Mouse (Mus musculus): ENCODE data around the gene Sh2d2a. TPM values are rescaled to one million over a fixed set of nuclear protein-coding genes. Genes with fewer than 3 reads are reported as not detected.
"Not testable (repeated sequence)": the region's sequence is repeated elsewhere in the genome, so short reads cannot be mapped to it uniquely, and the experiment has no call there.

The Sh2d2a gene
- polyA plus RNA-seq, 1 experiment from 2014 or later = 0.37 TPM

DNA sequence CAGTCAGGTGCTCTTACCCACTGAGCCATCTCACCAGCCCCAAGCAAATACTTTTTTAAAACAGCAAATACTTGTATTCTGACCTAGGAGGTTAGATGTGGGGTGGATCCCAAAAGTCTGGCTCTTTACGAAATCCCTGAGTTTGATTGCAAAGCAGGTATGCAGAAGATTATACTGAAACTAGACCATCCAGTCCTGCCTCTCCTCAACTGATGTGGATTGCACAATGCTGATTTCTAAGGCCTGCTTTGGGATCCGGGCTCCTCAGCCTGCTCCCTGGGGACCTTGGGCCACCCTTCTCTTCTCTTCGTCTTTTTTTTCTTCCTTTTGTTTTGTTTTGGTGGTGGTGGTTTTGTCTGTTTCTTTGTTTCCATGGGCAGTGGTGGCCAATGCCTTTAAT is 44.9 kb downstream of the Sh2d2a start:
- no peaks in the 10 kb centered on the region for H3K9me3 ChIP-seq (replicated peaks)
- no peak for ATAC-seq (replicated peaks; ENCODE audit: insufficient number of reproducible peaks, insufficient read depth, low FRiP score, low read depth)
- 74% methylated on average over 3 of the region's 3 CpGs for WGBS
- no peak overlapping the region for H3K4me3 ChIP-seq
- no peak overlapping the region for H3K9ac ChIP-seq
- H3K27me3 ChIP-seq = no peaks in the 10 kb centered on the region
- no peak overlapping the region for H3K27ac ChIP-seq
- H3K4me2 ChIP-seq = no peak overlapping the region
- no peaks in the 10 kb centered on the region for H3K36me3 ChIP-seq
- H3K4me1 ChIP-seq (replicated peaks) = peaks cover under 1% of the 10 kb centered on the region; the same call in 1 of the 2 replicates

DNA sequence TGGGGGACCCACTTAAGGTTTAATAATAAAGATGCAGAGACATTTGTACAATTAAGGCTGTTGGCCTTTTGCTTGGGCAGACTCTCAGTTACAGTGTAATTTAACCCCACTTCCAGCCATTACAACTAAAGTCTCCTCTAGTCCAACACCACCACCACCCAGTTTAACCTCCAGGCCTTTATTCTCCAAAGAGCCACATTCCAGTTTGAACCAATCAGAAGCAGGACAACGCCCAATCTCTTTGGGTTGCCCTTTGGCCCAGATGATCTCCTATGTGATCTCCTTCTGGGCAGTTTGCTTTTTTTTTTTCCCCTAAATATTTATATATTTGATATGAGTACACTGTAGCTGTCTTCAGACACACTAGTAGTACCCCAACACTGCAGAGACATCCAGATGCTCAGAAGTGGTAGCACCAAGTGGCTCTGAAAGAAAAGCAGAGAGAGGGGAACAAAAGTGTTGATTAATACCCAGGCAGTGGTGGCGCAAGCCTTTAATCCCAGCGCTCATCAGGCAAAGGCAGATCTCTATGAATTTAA is 46.9 kb downstream of the Sh2d2a start:
- Histone ChIP-seq H3K4me3 (no peak overlapping the region), H3K36me3 (no peaks in the 10 kb centered on the region), H3K4me1 (replicated peaks) (no peaks in the 10 kb centered on the region), H3K4me2 (no peak overlapping the region), H3K27me3 (no peaks in the 10 kb centered on the region), H3K9ac (no peak overlapping the region), H3K9me3 (replicated peaks) (no peaks in the 10 kb centered on the region), H3K27ac (no peak overlapping the region)
- no peak for ATAC-seq (replicated peaks; ENCODE audit: insufficient number of reproducible peaks, insufficient read depth, low FRiP score, low read depth)
- WGBS = 78% methylated on average over 3 of the region's 3 CpGs

GRCm38 (mm10) chr3:87899266-87899665 is 52.7 kb downstream of the Sh2d2a start:
- Histone ChIP-seq H3K9ac (no peak overlapping the region), H3K4me3 (no peak overlapping the region), H3K4me2 (no peak overlapping the region), H3K4me1 (replicated peaks) (no peaks in the 10 kb centered on the region), H3K27ac (no peak overlapping the region), H3K36me3 (no peaks in the 10 kb centered on the region), H3K27me3 (no peaks in the 10 kb centered on the region), H3K9me3 (replicated peaks) (no peaks in the 10 kb centered on the region)
- ATAC-seq (replicated peaks; ENCODE audit: insufficient number of reproducible peaks, insufficient read depth, low FRiP score, low read depth) = no peak
- WGBS = 58% methylated on average over 3 of the region's 3 CpGs

DNA sequence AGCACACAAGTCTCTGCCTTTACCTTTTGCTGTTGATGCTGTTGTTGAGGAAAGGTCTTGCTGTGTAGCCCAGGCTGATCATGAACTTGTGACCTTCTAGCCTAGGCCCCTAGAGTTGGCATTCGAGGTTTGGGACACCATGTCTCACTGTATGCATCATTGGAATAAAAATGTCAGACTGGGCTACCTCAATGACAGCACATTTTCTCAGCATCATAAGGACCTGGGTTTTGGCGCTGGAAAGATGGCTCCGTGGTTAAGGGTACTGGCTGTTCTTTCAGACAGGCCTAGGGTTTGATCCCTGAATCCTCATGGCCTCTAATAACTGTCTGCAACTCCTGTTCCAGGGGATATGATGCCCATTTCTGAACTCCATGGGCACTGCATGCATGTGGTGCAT is 53.2 kb downstream of the Sh2d2a start:
- Histone ChIP-seq H3K9me3 (replicated peaks) (no peaks in the 10 kb centered on the region), H3K9ac (no peak overlapping the region)
- 77% methylated on average over 3 of the region's 3 CpGs for WGBS

GRCm38 (mm10) chr3:87901036-87901624 is 54.6 kb downstream of the Sh2d2a start:
- WGBS = 0% methylated on average over 1 of the region's 1 CpGs
- no peak overlapping the region for H3K9ac ChIP-seq
- H3K4me1 ChIP-seq (replicated peaks) = no peaks in the 10 kb centered on the region
- ATAC-seq (replicated peaks; ENCODE audit: insufficient number of reproducible peaks, insufficient read depth, low FRiP score, low read depth) = no peak
- H3K36me3 ChIP-seq = no peaks in the 10 kb centered on the region
- no peak overlapping the region for H3K27ac ChIP-seq
- H3K9me3 ChIP-seq (replicated peaks) = no peaks in the 10 kb centered on the region
- H3K4me3 ChIP-seq = no peak overlapping the region
- no peaks in the 10 kb centered on the region for H3K27me3 ChIP-seq
- H3K4me2 ChIP-seq = no peak overlapping the region

More for the DNA sequence above, 53.2 kb downstream of the Sh2d2a start:
- H3K4me3 ChIP-seq = no peak overlapping the region
- H3K27ac ChIP-seq = no peak overlapping the region
- H3K36me3 ChIP-seq = no peaks in the 10 kb centered on the region
- no peak overlapping the region for H3K4me2 ChIP-seq
- no peak for ATAC-seq (replicated peaks; ENCODE audit: insufficient number of reproducible peaks, insufficient read depth, low FRiP score, low read depth)
- no peaks in the 10 kb centered on the region for H3K27me3 ChIP-seq
- no peaks in the 10 kb centered on the region for H3K4me1 ChIP-seq (replicated peaks)

DNA sequence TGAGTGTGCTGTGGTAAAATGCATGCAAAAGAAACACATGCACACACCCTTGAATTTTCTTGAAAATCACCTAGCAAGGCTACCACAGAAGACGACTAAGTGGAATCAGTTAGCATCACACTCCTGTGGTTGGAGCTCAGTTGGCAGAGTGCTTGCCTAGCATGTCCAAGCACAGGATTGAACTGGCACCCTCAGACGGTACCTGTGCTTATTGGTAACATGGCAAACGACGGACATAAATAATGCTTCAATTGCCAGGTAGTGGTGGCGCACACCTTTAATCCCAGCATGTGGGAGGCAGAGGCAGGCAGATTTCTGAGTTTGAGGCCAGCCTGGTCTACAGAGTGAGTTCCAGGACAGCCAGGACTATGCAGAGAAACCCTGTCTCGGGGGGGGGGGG is 55.4 kb downstream of the Sh2d2a start:
- H3K36me3 ChIP-seq; H3K4me1 ChIP-seq (replicated peaks); H3K4me3 ChIP-seq; H3K4me2 ChIP-seq; H3K27ac ChIP-seq; ATAC-seq (replicated peaks; ENCODE audit: insufficient number of reproducible peaks, insufficient read depth, low FRiP score, low read depth); H3K9me3 ChIP-seq (replicated peaks); H3K9ac ChIP-seq; H3K27me3 ChIP-seq: not testable (repeated sequence)
- 75% methylated on average over 6 of the region's 6 CpGs for WGBS

DNA sequence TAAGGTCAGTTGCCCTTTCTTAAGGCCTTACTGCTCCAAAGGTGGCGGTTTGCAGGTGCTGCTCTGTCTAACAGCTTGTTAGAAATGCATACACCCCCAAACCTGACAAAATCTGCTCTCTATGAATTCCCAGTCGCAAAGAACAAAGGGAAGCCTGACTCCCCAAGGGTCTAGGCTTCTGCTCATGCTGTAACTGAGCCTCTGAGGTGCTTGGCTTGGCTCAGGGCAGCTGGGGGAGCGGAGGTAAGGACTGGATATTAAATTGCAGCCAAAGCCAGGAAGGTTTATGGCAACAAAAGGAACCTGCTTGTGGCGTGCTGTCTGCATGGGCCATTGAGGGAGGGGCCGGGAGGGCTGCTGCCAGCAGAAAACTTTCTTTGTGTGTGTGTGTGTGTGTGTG is 57.3 kb downstream of the Sh2d2a start:
- H3K4me1 ChIP-seq (replicated peaks) = peaks cover 14% of the 10 kb centered on the region
- H3K27ac ChIP-seq = no peak overlapping the region
- no peak overlapping the region for H3K4me3 ChIP-seq
- H3K36me3 ChIP-seq = no peaks in the 10 kb centered on the region
- H3K27me3 ChIP-seq = no peaks in the 10 kb centered on the region
- ATAC-seq (replicated peaks; ENCODE audit: insufficient number of reproducible peaks, insufficient read depth, low FRiP score, low read depth) = no peak
- no peak overlapping the region for H3K4me2 ChIP-seq
- H3K9me3 ChIP-seq (replicated peaks) = no peaks in the 10 kb centered on the region
- WGBS = 59% methylated on average over 5 of the region's 5 CpGs
- H3K9ac ChIP-seq = no peak overlapping the region

Other genes starting within 250 kb of the Sh2d2a start
- gene Arhgef11, start 229.2 kb upstream of the Sh2d2a start, polyA plus RNA-seq (2015; fragmentation: Nextera tagmentation; extraction: Ambion mirVana) = 7.5 and 10.8 TPM in 2 replicates
- gene Lrrc71, start 98.1 kb upstream of the Sh2d2a start, polyA plus RNA-seq (2015; fragmentation: Nextera tagmentation; extraction: Ambion mirVana) = 0.29 and 0.70 TPM in 2 replicates
- 0.40 and 4.9 TPM in 2 replicates for gene Ntrk1, start 51.6 kb upstream of the Sh2d2a start, polyA plus RNA-seq (2015; fragmentation: Nextera tagmentation; extraction: Ambion mirVana)
- gene Insrr, start 49.8 kb upstream of the Sh2d2a start, polyA plus RNA-seq (2015; fragmentation: Nextera tagmentation; extraction: Ambion mirVana) = 0.08 and 0.11 TPM in 2 replicates
- 17.4 and 25.4 TPM in 2 replicates for gene Pear1, start 22.4 kb upstream of the Sh2d2a start, polyA plus RNA-seq (2015; fragmentation: Nextera tagmentation; extraction: Ambion mirVana)
- gene Prcc, start 38.9 kb downstream of the Sh2d2a start, polyA plus RNA-seq (2015; fragmentation: Nextera tagmentation; extraction: Ambion mirVana) = 11.3 and 12.7 TPM in 2 replicates
- gene Hdgf, start 59.6 kb downstream of the Sh2d2a start, polyA plus RNA-seq (2015; fragmentation: Nextera tagmentation; extraction: Ambion mirVana) = 134 and 161 TPM in 2 replicates
- 59.2 and 60.6 TPM in 2 replicates for gene Mrpl24, start 72.8 kb downstream of the Sh2d2a start, polyA plus RNA-seq (2015; fragmentation: Nextera tagmentation; extraction: Ambion mirVana)
- gene Isg20l2, start 83.6 kb downstream of the Sh2d2a start, polyA plus RNA-seq (2015; fragmentation: Nextera tagmentation; extraction: Ambion mirVana) = 23.9 and 33.3 TPM in 2 replicates
- 12.2 and 17.4 TPM in 2 replicates for gene Rrnad1, start 84.0 kb downstream of the Sh2d2a start, polyA plus RNA-seq (2015; fragmentation: Nextera tagmentation; extraction: Ambion mirVana)
- gene Crabp2, start 101.9 kb downstream of the Sh2d2a start, polyA plus RNA-seq (2015; fragmentation: Nextera tagmentation; extraction: Ambion mirVana) = 4.1 and 20.1 TPM in 2 replicates
- 14.8 and 16.1 TPM in 2 replicates for gene Nes, start 124.3 kb downstream of the Sh2d2a start, polyA plus RNA-seq (2015; fragmentation: Nextera tagmentation; extraction: Ambion mirVana)
- gene Bcan, start 153.5 kb downstream of the Sh2d2a start, polyA plus RNA-seq (2015; fragmentation: Nextera tagmentation; extraction: Ambion mirVana) = 0.24 and 0.34 TPM in 2 replicates
- gene Hapln2, start 180.8 kb downstream of the Sh2d2a start, polyA plus RNA-seq (2015; fragmentation: Nextera tagmentation; extraction: Ambion mirVana) = 0.15 TPM in 1 of 2 replicates, not detected in the other
- 15.4 and 20.6 TPM in 2 replicates for gene Gpatch4, start 196.4 kb downstream of the Sh2d2a start, polyA plus RNA-seq (2015; fragmentation: Nextera tagmentation; extraction: Ambion mirVana)
- 137 and 155 TPM in 2 replicates for gene Naxe, start 211.7 kb downstream of the Sh2d2a start, polyA plus RNA-seq (2015; fragmentation: Nextera tagmentation; extraction: Ambion mirVana)
- gene Ttc24, start 231.5 kb downstream of the Sh2d2a start, polyA plus RNA-seq (2015; fragmentation: Nextera tagmentation; extraction: Ambion mirVana) = 0.32 TPM in 1 of 2 replicates, not detected in the other
- 21.1 and 25.1 TPM in 2 replicates for gene Iqgap3, start 235.2 kb downstream of the Sh2d2a start, polyA plus RNA-seq (2015; fragmentation: Nextera tagmentation; extraction: Ambion mirVana)

Data from heart, embryonic 15.5 days (tissue).